Mouse (Mus musculus): ENCODE results near the gene Zfp940. TPM values are rescaled to one million over a fixed set of nuclear protein-coding genes. Genes with fewer than 3 reads are reported as not detected.

Zfp940 gene
- total and polyA plus RNA-seq, 3 experiments: 10.9 to 16.5 (median 13.3) TPM

GRCm38 (mm10) chr7:29815910-29816429, 37.5 kb downstream of the Zfp940 start, which contains the start of gene Zfp790:
Gene Zfp790 (plus strand): TSS chr7:29816114.
- H3K36me3 ChIP-seq (replicated peaks in 1 of 2; ENCODE audit: control insufficient read depth in 1 of 2, insufficient read depth in 1 of 2, low read length in 1 of 2): peaks cover 2 to 16% of the 10 kb centered on the region in 2 experiments
- in situ Hi-C loops (cut with MboI; ENCODE audit: low pct_ligation_motif_present, low pct_unique_long_range_greater_than_20kb, low sequenced_read_pairs) (no loop called here), dilution Hi-C loops (cut with MboI; ENCODE audit: extremely low pct_ligation_motif_present, extremely low pct_unique_long_range_greater_than_20kb, low sequenced_read_pairs) (no loop called here)
- H3K79me2 ChIP-seq (replicated peaks; ENCODE audit: control insufficient read depth, extremely low read depth, insufficient read depth, poor library complexity, severe bottlenecking): peaks cover 19% of the 10 kb centered on the region
- H3K27ac ChIP-seq (ENCODE audit: insufficient read depth, low read depth): peak within 1 kb of the TSS; percentile 53
- peak within 1 kb of the TSS; percentile 77 for H3K9ac ChIP-seq (ENCODE audit: insufficient read depth, low read depth)
- H3K9me3 ChIP-seq (replicated peaks; ENCODE audit: low read length): no peaks in the 10 kb centered on the region
- peak within 1 kb of the TSS; percentile 98 for H3K4me2 ChIP-seq (ENCODE audit: insufficient read depth, low read depth, poor library complexity, severe bottlenecking)
- peak; percentile 96 for DNase-seq (ENCODE audit: extremely low read depth)
- peak within 1 kb of the TSS; percentile 60 to 98 (median 88) for H3K4me3 ChIP-seq (replicated peaks in 1 of 3; ENCODE audit: low read depth in 2 of 3, low read length in 2 of 3, poor library complexity in 1 of 3)
- H3K4me1 ChIP-seq (ENCODE audit: control insufficient read depth in 1 of 2, insufficient read depth in 2 of 2): peaks cover 9 to 40% of the 10 kb centered on the region in 2 experiments
- no peaks in the 10 kb centered on the region for H3K27me3 ChIP-seq (replicated peaks)
- TF ChIP-seq UBTF (IDR thresholded peaks at IDR 0.05; ENCODE audit: low read depth, low read length): no peak
- TF ChIP-seq SMC3 (IDR thresholded peaks at IDR 0.05; ENCODE audit: low read depth, low read length): no peak
- peak; percentile 22; the same call in 1 of the 2 replicates for TF ChIP-seq MEF2A (IDR thresholded peaks at IDR 0.05; ENCODE audit: borderline replicate concordance, low read depth, low read length)
- TF ChIP-seq PAX5 (IDR thresholded peaks at IDR 0.05; ENCODE audit: low read length): no peak
- no peak for TF ChIP-seq E2F4 (IDR thresholded peaks at IDR 0.05; ENCODE audit: insufficient replicate concordance, low read depth, low read length)
- TF ChIP-seq CHD2 (IDR thresholded peaks at IDR 0.05; ENCODE audit: low read length): peak; percentile 54; the same call in 1 of the 2 replicates
- TF ChIP-seq CHD1 (IDR thresholded peaks at IDR 0.05; ENCODE audit: low read depth, low read length): no peak
- peak; percentile 42; the same call in 1 of the 2 replicates for TF ChIP-seq TBP (conservative IDR thresholded peaks at IDR 0.05; ENCODE audit: low read depth, low read length)
- TF ChIP-seq MAX (IDR thresholded peaks at IDR 0.05; ENCODE audit: low read length): peak; percentile 87
- peak; percentile 52; the same call in 1 of the 2 replicates for TF ChIP-seq MAFK (IDR thresholded peaks at IDR 0.05; ENCODE audit: insufficient replicate concordance, low read length)
- TF ChIP-seq MAZ (IDR thresholded peaks at IDR 0.05; ENCODE audit: low read depth, low read length): peak; percentile 18; the same call in 1 of the 2 replicates
- peak; percentile 59 for TF ChIP-seq NELFE (IDR thresholded peaks at IDR 0.05; ENCODE audit: low read depth, low read length)
- TF ChIP-seq EP300 (IDR thresholded peaks at IDR 0.05; ENCODE audit: low read length): no peak
- TF ChIP-seq IRF4 (IDR thresholded peaks at IDR 0.05; ENCODE audit: low read depth, low read length): peak; percentile 36; the same call in 1 of the 2 replicates
- no peak for TF ChIP-seq USF1 (IDR thresholded peaks at IDR 0.05; ENCODE audit: low read depth, low read length)
- peak; percentile 87 for TF ChIP-seq MXI1 (IDR thresholded peaks at IDR 0.05; ENCODE audit: low read depth, low read length)
- TF ChIP-seq BHLHE40 (IDR thresholded peaks at IDR 0.05; ENCODE audit: low read depth, low read length): 0 out of 2 replicates have a peak, but pooled peaks have one; percentile 3
- TF ChIP-seq JUND (conservative IDR thresholded peaks at IDR 0.05; ENCODE audit: low read depth, low read length): no peak
- TF ChIP-seq POLR2A (IDR thresholded peaks at IDR 0.05; ENCODE audit: low read depth, low read length): peak; percentile 76
- TF ChIP-seq ZMIZ1 (IDR thresholded peaks at IDR 0.05; ENCODE audit: low read depth, low read length): 0 out of 2 replicates have a peak, but pooled peaks have one; percentile 50
- peak; percentile 91; the same call in 1 of the 2 replicates for TF ChIP-seq KAT2A (IDR thresholded peaks at IDR 0.05; ENCODE audit: insufficient replicate concordance, low read length)
- no peak for TF ChIP-seq POLR2AphosphoS2 (IDR thresholded peaks at IDR 0.05; ENCODE audit: low read depth, low read length)
- TF ChIP-seq ELF1 (IDR thresholded peaks at IDR 0.05; ENCODE audit: low read depth, low read length): peak; percentile 86
- TF ChIP-seq ZNF384 (IDR thresholded peaks at IDR 0.05; ENCODE audit: low read depth, low read length): no peak
- peak; percentile 50; the same call in 1 of the 2 replicates for TF ChIP-seq TCF12 (IDR thresholded peaks at IDR 0.05; ENCODE audit: low read depth, low read length)
- peak; percentile 90 for TF ChIP-seq SIN3A (IDR thresholded peaks at IDR 0.05; ENCODE audit: low read length)
- TF ChIP-seq HCFC1 (IDR thresholded peaks at IDR 0.05; ENCODE audit: low read depth, low read length): peak; percentile 98
- peak; percentile 90 for TF ChIP-seq MYC (IDR thresholded peaks at IDR 0.05; ENCODE audit: low read depth, low read length)
- TF ChIP-seq NRF1 (IDR thresholded peaks at IDR 0.05; ENCODE audit: low read depth, low read length): peak; percentile 57
- TF ChIP-seq GABPA (IDR thresholded peaks at IDR 0.05; ENCODE audit: insufficient replicate concordance, low read depth, low read length): peak; percentile 32; the same call in 1 of the 2 replicates
